Mouse (Mus musculus) liver, adult 2 months (tissue): ENCODE measurements around the gene Zfp622. TPM values are rescaled to one million over a fixed set of nuclear protein-coding genes. Genes with fewer than 3 reads are reported as not detected.

ENCODE experiments used
- DNase-seq: peaks from one replicate; pipeline ENCODE4 v3.0.0-alpha.2; 2011; ENCODE audit warnings: low read depth, low spot score; ENCODE audit errors: extremely low read depth
- H3K27ac ChIP-seq: fragments of 200-500 bp; replicated peaks from 2 replicates; pipeline ENCODE4 v1.5.1; 2012; ENCODE audit warnings: low read depth, mild to moderate bottlenecking, control low read depth, inconsistent platforms, low read length; ENCODE audit not compliant: insufficient read depth
- H3K27me3 ChIP-seq: fragments of 200-500 bp; 2 replicates; pipeline ENCODE4 v1.6.1; 2012; ENCODE audit warnings: mild to moderate bottlenecking, moderate library complexity, low read length, inconsistent platforms; ENCODE audit not compliant: control insufficient read depth, insufficient read depth
- H3K36me3 ChIP-seq: fragments of 200-500 bp; 2 replicates; pipeline ENCODE4 v1.6.1; 2012; ENCODE audit warnings: low read length, inconsistent platforms; ENCODE audit not compliant: control insufficient read depth, insufficient read depth
- H3K4me1 ChIP-seq: fragments of 200-500 bp; 2 replicates; pipeline ENCODE4 v1.6.1; 2011; ENCODE audit warnings: low read length; ENCODE audit not compliant: control insufficient read depth, insufficient read depth
- H3K4me3 ChIP-seq: fragments of 200-500 bp; 2 replicates; pipeline ENCODE4 v1.5.1; 2011; ENCODE audit warnings: low read depth, mild to moderate bottlenecking, control low read depth, low read length, moderate library complexity; ENCODE audit not compliant: insufficient read depth
- H3K79me2 ChIP-seq: fragments of 200-500 bp; 2 replicates; pipeline ENCODE4 v1.6.1; 2012; ENCODE audit warnings: inconsistent platforms, mild to moderate bottlenecking, low read length, moderate library complexity; ENCODE audit not compliant: control insufficient read depth, insufficient read depth
- H3K9ac ChIP-seq: fragments of 200-500 bp; 2 replicates; pipeline ENCODE4 v1.6.1; 2012; ENCODE audit warnings: low read depth, mild to moderate bottlenecking, control low read depth, inconsistent platforms, low read length
- CTCF ChIP-seq: fragments of 200-500 bp; IDR thresholded peaks from 2 replicates; pipeline ENCODE4 v1.5.1; 2011; ENCODE audit warnings: low read depth, low read length, control low read depth
- POLR2A ChIP-seq: fragments of 200-500 bp; IDR thresholded peaks from 2 replicates; pipeline ENCODE4 v1.6.1; 2011; ENCODE audit warnings: low read length, control low read depth; ENCODE audit not compliant: insufficient read depth; ENCODE audit errors: extremely low read depth
- WGBS: fragments of 180-500 bp; shearing (Covaris S2); methylation state at CpG from one replicate; pipeline ENCODE4 v1.1.7; 2018; 5-methylcytosine and 5-hydroxymethylcytosine counted together
- polyA plus RNA-seq: library from polyadenylated mRNA; depleted of rRNA; stranded (reverse); fragments of >200 nt; gene quantifications from 2 replicates; pipeline ENCODE4 v1.2.3, GENCODE M21; 2012; rRNA removed
- total RNA-seq: library from RNA; depleted of rRNA; stranded (reverse); fragments of >200 nt; gene quantifications from 2 replicates; pipeline ENCODE4 v1.2.3, GENCODE M21; 2014; rRNA removed

Zfp622 gene
- total and polyA plus RNA-seq, 2 experiments = 12.8 to 16.4 TPM

DNA sequence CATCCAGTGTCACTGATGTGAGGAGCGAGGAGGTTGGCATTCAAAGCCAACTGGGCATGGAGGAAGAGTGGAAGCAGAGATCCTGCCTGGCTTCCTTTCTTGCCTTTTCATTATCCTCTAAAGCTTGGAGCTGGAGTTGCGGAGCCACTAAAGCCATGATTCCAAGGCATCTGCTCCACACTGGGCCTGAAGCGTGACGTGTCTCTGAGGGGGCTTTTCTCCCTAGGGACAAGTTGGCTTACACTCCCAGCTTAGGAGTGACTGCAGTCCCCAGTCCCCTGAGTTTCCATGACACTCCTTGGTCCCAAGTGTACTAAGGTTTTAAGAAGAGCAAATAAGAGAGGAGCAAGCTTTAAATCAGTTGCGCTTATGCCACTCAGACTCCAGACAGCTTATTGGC lies 38.5 kb downstream of the Zfp622 start:
- H3K27me3 ChIP-seq = no peaks in the 10 kb centered on the region

DNA sequence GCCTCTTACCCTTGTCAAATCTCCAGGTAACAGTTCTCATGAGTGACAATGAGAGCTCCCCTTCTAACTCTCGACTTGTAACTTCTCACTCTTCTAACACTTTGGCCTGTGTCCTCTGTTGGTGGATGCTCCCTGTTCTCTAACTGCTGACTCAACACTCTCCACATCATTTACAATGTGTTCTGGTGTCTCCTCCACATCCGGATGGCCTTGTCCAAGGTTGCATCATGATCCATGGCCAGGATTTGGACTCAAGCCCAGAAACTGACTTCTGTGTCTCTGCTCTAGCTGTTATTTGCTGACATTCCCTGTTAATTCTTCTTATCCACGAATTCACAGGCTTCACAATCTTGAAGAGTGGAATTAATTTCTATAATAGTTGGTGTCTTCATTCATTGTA lies 47.5 kb downstream of the Zfp622 start:
- WGBS = 14% methylated on average over 3 of the region's 3 CpGs
- H3K4me3 ChIP-seq = no peak overlapping the region
- DNase-seq = peak; percentile 24

More for the DNA sequence above, 38.5 kb downstream of the Zfp622 start:
- H3K27ac ChIP-seq = no peak overlapping the region
- H3K36me3 ChIP-seq = no peaks in the 10 kb centered on the region
- 87% methylated on average over 5 of the region's 5 CpGs for WGBS
- no peaks in the 10 kb centered on the region for H3K79me2 ChIP-seq
- H3K4me1 ChIP-seq = no peaks in the 10 kb centered on the region
- H3K9ac ChIP-seq = no peak overlapping the region
- no peak for DNase-seq
- no peak overlapping the region for H3K4me3 ChIP-seq
- TF ChIP-seq CTCF = no peak
- TF ChIP-seq POLR2A = no peak

DNA sequence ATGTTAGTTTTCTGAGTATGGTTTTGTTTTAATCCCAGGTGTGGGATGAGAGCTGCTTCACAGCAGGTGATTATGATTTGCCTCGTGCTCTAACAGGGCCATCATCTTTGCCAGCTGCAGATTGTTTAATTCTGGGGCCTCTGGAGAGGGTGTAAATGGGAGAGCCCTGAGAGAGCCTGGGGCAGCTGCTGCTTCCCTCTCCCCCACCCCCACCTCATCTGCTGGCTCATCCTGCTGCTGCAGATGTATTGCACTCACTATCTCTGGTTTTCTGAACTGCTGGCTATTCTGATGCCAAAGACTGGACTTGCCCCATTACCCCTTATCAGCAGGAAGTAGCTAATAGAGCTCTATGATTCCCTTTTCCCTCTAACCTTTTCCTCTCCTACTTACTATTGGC lies 56.4 kb downstream of the Zfp622 start:
- H3K4me3 ChIP-seq = no peak overlapping the region
- no peaks in the 10 kb centered on the region for H3K79me2 ChIP-seq
- H3K36me3 ChIP-seq = no peaks in the 10 kb centered on the region
- H3K27ac ChIP-seq = no peak overlapping the region
- WGBS = 42% methylated on average over 1 of the region's 1 CpGs
- no peak for DNase-seq
- H3K9ac ChIP-seq = no peak overlapping the region
- no peak for TF ChIP-seq CTCF
- TF ChIP-seq POLR2A = no peak
- H3K4me1 ChIP-seq = no peaks in the 10 kb centered on the region
- H3K27me3 ChIP-seq = no peaks in the 10 kb centered on the region

More for the DNA sequence above, 47.5 kb downstream of the Zfp622 start:
- no peaks in the 10 kb centered on the region for H3K36me3 ChIP-seq
- H3K27me3 ChIP-seq = no peaks in the 10 kb centered on the region
- H3K4me1 ChIP-seq = no peaks in the 10 kb centered on the region
- H3K27ac ChIP-seq = no peak overlapping the region
- TF ChIP-seq POLR2A (no peak), CTCF (no peak)
- H3K9ac ChIP-seq = no peak overlapping the region
- no peaks in the 10 kb centered on the region for H3K79me2 ChIP-seq

DNA sequence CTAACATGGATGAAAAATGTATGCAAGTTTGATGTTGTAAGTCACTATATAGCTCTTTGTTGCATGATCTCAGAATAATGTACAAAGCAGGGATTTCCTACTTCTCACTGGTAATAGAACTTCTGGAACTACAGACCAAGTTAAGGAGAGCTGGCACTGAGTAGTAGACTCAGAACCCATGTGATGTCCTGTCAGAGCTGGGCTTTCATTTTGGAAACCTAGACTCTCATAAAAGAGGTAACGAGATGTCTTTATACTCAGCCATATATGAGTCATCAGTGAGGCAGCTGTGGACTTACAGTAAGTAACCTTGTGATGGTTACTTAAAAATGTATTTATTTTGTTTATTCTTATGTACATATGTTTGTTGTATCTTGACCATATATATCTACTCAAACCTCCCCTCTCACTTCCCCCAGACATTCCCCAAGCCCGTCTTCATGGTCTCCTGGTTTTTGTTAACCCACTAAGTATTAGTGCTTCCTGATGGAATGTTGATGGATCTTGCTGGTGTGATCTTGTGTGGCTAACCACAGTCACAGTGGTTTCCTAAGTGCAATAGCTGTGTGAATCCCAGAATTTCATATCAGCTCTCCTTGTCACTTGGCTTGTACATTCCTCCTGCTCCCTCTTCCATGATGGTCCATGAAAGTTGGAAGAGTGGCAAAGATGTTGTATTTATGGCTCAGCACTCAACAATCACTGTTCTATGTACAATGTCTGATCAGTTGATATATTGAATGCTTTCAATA lies 57.2 kb downstream of the Zfp622 start:
- Histone ChIP-seq H3K79me2 (no peaks in the 10 kb centered on the region), H3K27me3 (no peaks in the 10 kb centered on the region), H3K4me3 (no peak overlapping the region), H3K9ac (no peak overlapping the region), H3K36me3 (no peaks in the 10 kb centered on the region), H3K4me1 (no peaks in the 10 kb centered on the region), H3K27ac (no peak overlapping the region)
- WGBS = 79% methylated on average over 2 of the region's 2 CpGs
- TF ChIP-seq CTCF (no peak), POLR2A (no peak)
- DNase-seq = no peak

Other genes starting within 250 kb of the Zfp622 start
- gene Retreg1, start 141.2 kb upstream of the Zfp622 start, total RNA-seq = 176 and 192 TPM in 2 replicates
- gene Retreg1, start 141.2 kb upstream of the Zfp622 start, polyA plus RNA-seq = 16.1 and 19.5 TPM in 2 replicates